Mouse (Mus musculus): Measurements from ENCODE around the gene Olfr998.
"Not testable (repeated sequence)": the region's sequence is repeated elsewhere in the genome, so short reads cannot be mapped to it uniquely, and the experiment has no call there.

Olfr998 gene

DNA sequence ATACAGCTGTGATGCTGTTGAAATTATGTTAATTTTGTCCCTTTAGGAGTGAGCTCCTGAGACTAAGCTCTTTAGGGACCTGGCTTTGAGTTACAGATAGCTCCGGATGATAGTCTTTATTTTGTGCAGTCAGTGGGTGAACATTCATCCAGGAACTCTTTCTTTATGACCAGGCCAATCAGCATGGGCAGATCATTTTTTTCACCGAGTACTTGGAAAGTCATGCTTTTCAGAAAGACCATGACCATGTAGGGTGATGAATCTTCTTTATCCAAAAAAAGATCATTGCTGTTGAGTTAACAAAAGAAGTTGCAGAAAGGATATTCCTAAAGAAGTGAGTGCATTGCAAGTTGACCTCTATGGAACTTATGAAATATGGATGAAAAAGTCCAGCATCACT lies at the start of gene Olfr998:
TSS of gene Olfr998 (plus strand) at position 301 of the 400 bp plus-strand sequence.
- not testable (repeated sequence) for DNase-seq

DNA sequence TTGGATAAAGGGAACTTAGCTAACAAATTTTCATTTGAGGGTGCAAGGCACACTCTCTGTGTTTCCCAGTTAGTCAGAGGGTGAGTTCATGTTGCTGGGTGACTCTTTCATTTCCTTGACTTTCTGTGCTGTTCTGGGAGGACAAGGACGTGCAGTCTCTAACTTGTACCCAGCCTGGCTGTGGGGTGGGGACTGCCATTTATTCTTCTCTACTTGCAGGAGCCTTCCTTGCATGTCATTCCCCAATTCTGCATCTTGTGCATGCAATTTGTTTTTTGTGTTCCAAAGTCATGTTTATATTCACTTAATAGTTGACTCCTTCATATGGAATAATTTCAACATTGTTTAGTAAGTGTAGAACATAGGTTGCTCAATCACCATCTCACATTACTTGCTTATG lies 33.9 kb upstream of the Olfr998 start:
- DNase-seq, result no peak

DNA sequence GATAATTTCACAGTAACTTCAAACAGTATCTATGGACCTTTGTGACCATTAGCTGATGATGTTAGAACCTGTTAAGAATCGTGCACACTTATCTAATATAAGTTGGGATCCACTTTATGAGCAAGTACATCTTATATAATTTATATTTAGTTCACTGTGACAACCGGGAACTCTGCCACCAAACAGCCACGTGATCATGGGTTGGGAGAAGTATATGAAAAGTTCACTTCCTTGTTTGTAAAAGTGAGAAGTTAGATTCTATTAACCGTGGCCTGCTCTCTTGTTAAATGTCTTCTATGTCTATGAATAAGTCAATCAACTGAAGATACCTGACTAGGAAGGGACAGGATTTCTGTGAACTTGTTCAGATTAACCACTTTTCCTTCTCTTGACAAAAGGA lies 28.5 kb upstream of the Olfr998 start:
- DNase-seq, result no peak

DNA sequence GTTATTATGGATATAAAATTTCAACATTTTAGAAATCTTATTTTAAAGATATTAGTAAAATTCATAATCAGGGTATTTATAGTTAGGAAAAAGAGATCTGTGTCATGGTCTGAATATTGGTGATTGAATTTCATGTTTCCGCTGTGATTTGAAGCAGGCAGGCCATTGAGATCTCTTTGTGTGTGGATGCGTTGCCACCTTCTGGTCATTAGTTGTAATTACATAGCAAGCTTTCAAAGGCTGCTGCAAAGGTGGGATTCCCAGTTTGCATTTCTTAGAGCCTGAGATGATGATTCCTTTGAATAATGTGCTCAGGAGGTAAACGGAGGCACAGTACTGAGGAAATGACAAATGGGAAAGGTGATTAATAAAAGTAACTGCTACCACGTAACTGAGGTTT lies 27.6 kb upstream of the Olfr998 start:
- DNase-seq, result peak; percentile 16 to 38

DNA sequence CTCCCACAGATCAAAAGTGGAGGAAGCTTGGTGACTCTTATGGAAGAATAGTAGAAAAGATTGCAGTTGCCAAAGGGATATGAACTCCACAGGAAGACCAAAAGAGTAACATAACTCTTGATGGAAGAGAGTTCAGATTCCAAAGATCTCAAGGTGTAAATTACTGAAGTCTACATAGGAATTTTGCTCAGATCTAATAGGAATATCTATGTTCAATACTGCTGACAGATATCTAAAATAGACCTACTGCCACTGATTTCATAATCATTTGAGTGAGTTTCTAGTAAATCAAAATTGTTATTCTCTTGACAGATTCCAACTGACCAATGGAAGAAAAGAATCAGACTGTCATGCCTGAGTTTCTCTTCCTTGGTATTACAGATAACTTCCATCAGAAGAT lies 9.8 kb upstream of the Olfr998 start, which contains the start of gene Olfr996:
TSS of gene Olfr996 (plus strand) at position 301 of the 400 bp plus-strand sequence.
- no peak for DNase-seq

DNA sequence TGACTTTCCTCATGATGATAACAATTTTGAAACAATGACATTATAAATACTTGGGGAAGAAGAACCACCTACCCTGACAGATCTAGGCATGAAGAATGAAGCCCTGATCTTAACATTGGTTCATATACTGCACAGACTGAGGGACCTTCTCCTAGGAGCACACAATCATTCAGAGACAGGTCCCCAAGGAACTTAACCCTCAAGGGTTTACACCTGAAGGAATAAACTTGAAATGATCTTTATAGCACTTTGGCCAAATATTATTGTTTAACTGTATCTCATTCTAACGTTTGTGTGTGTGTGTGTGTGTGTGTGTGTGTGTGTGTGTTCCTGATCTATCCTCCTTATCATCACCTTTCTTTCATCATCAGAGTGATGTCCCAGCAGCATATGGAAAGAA lies 23.1 kb downstream of the Olfr998 start, which contains the start of gene Olfr1000:
TSS of gene Olfr1000 (minus strand) at position 101 of the 400 bp plus-strand sequence.
- DNase-seq, result no peak
